Mouse (Mus musculus): ENCODE data around the gene Syap1. TPM values are rescaled to one million over a fixed set of nuclear protein-coding genes. Genes with fewer than 3 reads are reported as not detected.
"Not testable (repeated sequence)": the region's sequence is repeated elsewhere in the genome, so short reads cannot be mapped to it uniquely, and the experiment has no call there.

The Syap1 gene
- polyA plus RNA-seq, 1 experiment from 2014 or later: 45.9 TPM

DNA sequence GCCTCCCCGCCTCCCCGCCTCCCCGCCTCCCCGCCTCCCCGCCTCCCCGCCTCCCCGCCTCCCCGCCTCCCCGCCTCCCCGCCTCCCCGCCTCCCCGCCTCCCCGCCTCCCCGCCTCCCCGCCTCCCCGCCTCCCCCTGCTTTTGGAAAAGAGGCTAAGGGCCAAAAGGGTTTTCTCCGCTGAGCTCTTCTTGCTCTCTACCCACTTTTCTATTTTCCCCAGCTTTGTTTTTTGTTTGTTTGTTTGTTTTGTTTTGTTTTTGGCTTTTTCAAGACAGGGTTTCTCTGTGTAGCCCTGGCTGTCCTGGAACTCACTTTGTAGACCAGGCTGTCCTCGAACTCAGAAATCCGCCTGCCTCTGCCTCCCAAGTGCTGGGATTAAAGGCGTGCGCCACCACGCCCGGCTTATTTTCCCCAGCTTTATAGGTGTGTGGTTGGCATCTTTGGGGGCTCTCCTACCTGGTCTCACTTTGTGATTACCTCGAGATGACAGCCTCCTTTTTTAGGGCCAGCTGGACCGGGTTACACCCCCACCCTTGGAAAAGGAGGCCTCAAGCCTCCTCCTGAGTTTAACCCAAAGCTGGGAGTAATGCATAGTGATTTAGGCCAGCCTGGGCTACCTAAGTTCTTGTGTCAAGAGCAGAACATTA is 452 bp upstream of the Syap1 start:
- not testable (repeated sequence) for H3K36me3 ChIP-seq (ENCODE audit: control insufficient read depth, insufficient read depth, low read length); H3K4me1 ChIP-seq (replicated peaks; ENCODE audit: control insufficient read depth, insufficient read depth, low read length); H3K9ac ChIP-seq (ENCODE audit: low read length); H3K4me3 ChIP-seq (ENCODE audit: low read length); H3K27ac ChIP-seq (ENCODE audit: low read length); H3K27me3 ChIP-seq (ENCODE audit: control insufficient read depth, insufficient read depth, low read depth, low read length); H3K9me3 ChIP-seq (ENCODE audit: control insufficient read depth, low read length)
- 78% methylated on average over 9 of the region's 25 CpGs for WGBS
- ATAC-seq (ENCODE audit: low read depth): peak; percentile 39
- 0 out of 2 replicates have a peak overlapping the region, but pooled peaks have one; percentile 20 for H3K4me2 ChIP-seq (ENCODE audit: low read depth, low read length)

DNA sequence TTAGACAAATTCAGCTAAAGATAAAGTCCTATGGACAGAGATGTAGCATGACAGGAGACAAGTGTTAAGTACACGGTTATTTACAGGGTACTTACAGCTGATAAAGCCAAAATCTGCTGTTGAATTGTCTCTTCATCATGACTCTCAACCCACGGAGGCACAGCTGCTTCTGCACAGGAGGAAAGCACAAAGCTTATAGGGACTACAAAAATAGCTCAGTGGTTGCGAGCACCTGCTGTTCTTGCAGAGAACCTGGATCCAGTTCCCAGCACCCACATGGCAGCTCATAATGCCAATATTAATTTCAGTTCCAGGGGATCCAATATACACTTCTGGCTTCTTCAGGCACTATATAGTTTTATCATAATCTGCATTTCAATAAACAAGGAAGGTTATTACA is 10.0 kb downstream of the Syap1 start:
- Histone ChIP-seq H3K4me3 (ENCODE audit: low read length) (no peak overlapping the region), H3K27ac (ENCODE audit: low read length) (no peak overlapping the region), H3K27me3 (ENCODE audit: control insufficient read depth, insufficient read depth, low read depth, low read length) (no peaks in the 10 kb centered on the region), H3K4me2 (ENCODE audit: low read depth, low read length) (no peak overlapping the region), H3K9me3 (ENCODE audit: control insufficient read depth, low read length) (no peaks in the 10 kb centered on the region), H3K36me3 (ENCODE audit: control insufficient read depth, insufficient read depth, low read length) (peaks cover 3% of the 10 kb centered on the region), H3K4me1 (replicated peaks; ENCODE audit: control insufficient read depth, insufficient read depth, low read length) (no peaks in the 10 kb centered on the region), H3K9ac (ENCODE audit: low read length) (no peak overlapping the region)
- 85% methylated on average over 3 of the region's 3 CpGs for WGBS
- ATAC-seq (ENCODE audit: low read depth): no peak

DNA sequence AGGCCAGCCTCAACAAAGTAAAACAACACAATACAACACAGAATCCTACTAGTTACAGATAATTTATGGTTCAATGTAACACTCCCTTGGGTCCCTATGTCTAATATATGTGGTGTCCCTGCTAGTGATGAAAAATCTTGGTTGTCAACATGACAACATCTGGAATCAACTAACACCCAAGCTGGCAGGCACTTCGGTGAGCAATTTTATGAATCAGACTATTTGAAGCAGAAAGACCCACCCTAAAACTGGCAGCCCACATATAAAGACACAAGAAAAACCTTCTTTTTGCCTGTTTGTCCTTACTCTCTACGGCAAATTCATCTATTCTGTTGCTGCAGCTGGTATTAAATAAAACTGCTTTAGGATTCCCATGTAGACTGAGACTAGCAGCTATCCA is 14.5 kb downstream of the Syap1 start:
- H3K4me1 ChIP-seq (replicated peaks; ENCODE audit: control insufficient read depth, insufficient read depth, low read length): no peaks in the 10 kb centered on the region
- H3K4me2 ChIP-seq (ENCODE audit: low read depth, low read length): no peak overlapping the region
- H3K9me3 ChIP-seq (ENCODE audit: control insufficient read depth, low read length): no peaks in the 10 kb centered on the region
- no peaks in the 10 kb centered on the region for H3K27me3 ChIP-seq (ENCODE audit: control insufficient read depth, insufficient read depth, low read depth, low read length)
- 93% methylated on average over 2 of the region's 2 CpGs for WGBS
- no peak overlapping the region for H3K4me3 ChIP-seq (ENCODE audit: low read length)
- H3K27ac ChIP-seq (ENCODE audit: low read length): no peak overlapping the region
- no peak overlapping the region for H3K9ac ChIP-seq (ENCODE audit: low read length)
- no peak for ATAC-seq (ENCODE audit: low read depth)
- H3K36me3 ChIP-seq (ENCODE audit: control insufficient read depth, insufficient read depth, low read length): peaks cover 8% of the 10 kb centered on the region

DNA sequence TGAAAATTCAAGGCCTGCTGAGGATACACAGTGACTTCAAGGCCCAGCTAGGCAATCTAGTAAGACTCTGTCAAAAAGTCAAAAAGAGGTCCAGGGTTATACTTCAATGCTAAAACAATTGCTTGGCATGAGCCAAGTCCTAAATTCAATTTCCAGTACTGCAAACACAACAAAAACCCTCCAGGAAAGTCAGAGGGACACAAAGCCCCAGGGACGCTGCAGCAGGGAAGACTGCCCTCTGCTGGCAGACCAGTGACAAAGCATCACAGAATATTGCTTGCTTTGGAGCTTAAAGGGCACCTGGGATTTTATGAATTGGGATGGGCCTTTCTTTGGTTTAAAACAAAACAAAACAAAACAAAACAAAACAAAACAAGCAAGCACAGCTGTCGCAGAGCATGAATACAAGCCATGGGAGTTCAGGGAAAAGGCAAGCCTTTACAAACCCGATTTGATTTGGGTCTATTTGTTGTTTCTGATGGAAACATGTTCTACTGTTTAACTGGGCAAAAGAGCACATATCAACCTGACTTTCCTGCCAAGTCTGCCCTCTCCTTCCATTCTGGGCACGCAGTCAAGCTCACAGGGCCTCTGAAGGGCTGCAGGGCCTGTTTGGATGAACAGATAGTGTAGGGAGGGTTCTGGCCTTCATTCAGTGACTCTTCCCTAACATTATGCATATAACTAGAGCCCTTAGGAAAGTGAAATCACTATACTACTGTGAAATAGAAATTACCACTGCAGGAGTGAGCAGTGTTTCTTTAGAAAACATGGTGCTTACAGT is 16.3 kb downstream of the Syap1 start:
- no peaks in the 10 kb centered on the region for H3K27me3 ChIP-seq (ENCODE audit: control insufficient read depth, insufficient read depth, low read depth, low read length)
- peaks cover 8% of the 10 kb centered on the region for H3K36me3 ChIP-seq (ENCODE audit: control insufficient read depth, insufficient read depth, low read length)
- no peak for ATAC-seq (ENCODE audit: low read depth)
- WGBS: 37% methylated on average over 4 of the region's 4 CpGs
- H3K9ac ChIP-seq (ENCODE audit: low read length): no peak overlapping the region
- H3K4me3 ChIP-seq (ENCODE audit: low read length): no peak overlapping the region
- no peak overlapping the region for H3K4me2 ChIP-seq (ENCODE audit: low read depth, low read length)
- no peak overlapping the region for H3K27ac ChIP-seq (ENCODE audit: low read length)
- H3K4me1 ChIP-seq (replicated peaks; ENCODE audit: control insufficient read depth, insufficient read depth, low read length): no peaks in the 10 kb centered on the region
- H3K9me3 ChIP-seq (ENCODE audit: control insufficient read depth, low read length): no peaks in the 10 kb centered on the region

DNA sequence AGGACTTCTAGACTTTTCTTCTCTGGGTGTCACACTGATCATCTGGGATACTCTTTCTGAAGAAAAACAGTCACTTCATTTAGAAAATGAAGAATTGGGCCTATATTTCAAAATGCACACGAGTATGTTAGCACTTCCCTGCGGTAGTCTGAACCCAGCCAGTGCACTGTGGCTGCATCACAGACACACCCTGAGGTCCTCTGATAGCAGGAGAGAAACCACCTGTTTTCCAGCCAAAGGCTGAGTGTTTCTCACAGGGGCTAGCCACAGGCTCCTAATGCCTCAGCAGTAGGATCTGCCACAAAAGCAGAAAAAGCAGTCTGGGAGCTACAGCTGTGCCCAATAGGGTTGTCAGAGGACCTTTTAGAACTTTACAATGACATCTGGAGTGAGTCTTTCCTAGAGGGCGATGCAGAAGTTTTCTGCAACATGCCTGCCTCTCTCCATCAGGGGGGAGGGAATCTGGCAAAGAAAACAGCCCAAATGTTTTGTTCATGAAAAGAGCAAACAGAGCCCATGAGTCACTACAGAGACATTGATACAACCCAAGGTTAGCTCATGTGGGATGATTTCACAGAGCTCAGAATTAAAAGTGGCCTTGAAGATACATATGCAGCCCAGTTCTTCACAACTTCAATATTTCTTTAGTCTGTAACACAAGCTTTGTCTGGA is 19.8 kb downstream of the Syap1 start:
- no peak overlapping the region for H3K4me3 ChIP-seq (ENCODE audit: low read length)
- no peaks in the 10 kb centered on the region for H3K4me1 ChIP-seq (replicated peaks; ENCODE audit: control insufficient read depth, insufficient read depth, low read length)
- 71% methylated on average over 3 of the region's 3 CpGs for WGBS
- H3K27me3 ChIP-seq (ENCODE audit: control insufficient read depth, insufficient read depth, low read depth, low read length): no peaks in the 10 kb centered on the region
- H3K27ac ChIP-seq (ENCODE audit: low read length): no peak overlapping the region
- no peak overlapping the region for H3K4me2 ChIP-seq (ENCODE audit: low read depth, low read length)
- no peaks in the 10 kb centered on the region for H3K9me3 ChIP-seq (ENCODE audit: control insufficient read depth, low read length)
- H3K36me3 ChIP-seq (ENCODE audit: control insufficient read depth, insufficient read depth, low read length): peaks cover 6% of the 10 kb centered on the region
- H3K9ac ChIP-seq (ENCODE audit: low read length): no peak overlapping the region
- ATAC-seq (ENCODE audit: low read depth): no peak

DNA sequence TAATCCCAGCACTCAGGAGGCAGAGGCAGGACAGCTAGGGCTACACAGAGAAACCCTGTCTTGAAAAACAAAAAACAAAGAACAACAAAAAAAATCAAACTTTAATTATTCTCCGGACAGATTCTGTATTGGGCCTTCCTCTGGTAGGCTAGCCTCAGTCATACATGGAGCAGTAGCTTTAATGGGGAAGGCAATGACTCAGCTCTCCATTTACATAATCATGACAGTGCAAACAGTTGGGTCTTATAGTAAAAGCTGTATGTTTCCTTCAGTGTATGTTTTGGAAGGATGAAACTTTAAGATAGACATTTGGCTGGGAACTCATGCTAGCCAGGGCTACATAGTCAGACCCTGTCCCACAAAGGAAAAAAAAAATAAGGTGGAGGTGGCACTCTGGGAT is 39.6 kb downstream of the Syap1 start:
- H3K4me3 ChIP-seq (ENCODE audit: low read length): no peak overlapping the region
- H3K9ac ChIP-seq (ENCODE audit: low read length): no peak overlapping the region
- no peaks in the 10 kb centered on the region for H3K36me3 ChIP-seq (ENCODE audit: control insufficient read depth, insufficient read depth, low read length)
- H3K4me2 ChIP-seq (ENCODE audit: low read depth, low read length): no peak overlapping the region
- no peak for ATAC-seq (ENCODE audit: low read depth)
- no peaks in the 10 kb centered on the region for H3K27me3 ChIP-seq (ENCODE audit: control insufficient read depth, insufficient read depth, low read depth, low read length)
- H3K4me1 ChIP-seq (replicated peaks; ENCODE audit: control insufficient read depth, insufficient read depth, low read length): no peaks in the 10 kb centered on the region
- 77% methylated on average over 1 of the region's 1 CpGs for WGBS
- H3K27ac ChIP-seq (ENCODE audit: low read length): no peak overlapping the region
- no peaks in the 10 kb centered on the region for H3K9me3 ChIP-seq (ENCODE audit: control insufficient read depth, low read length)

DNA sequence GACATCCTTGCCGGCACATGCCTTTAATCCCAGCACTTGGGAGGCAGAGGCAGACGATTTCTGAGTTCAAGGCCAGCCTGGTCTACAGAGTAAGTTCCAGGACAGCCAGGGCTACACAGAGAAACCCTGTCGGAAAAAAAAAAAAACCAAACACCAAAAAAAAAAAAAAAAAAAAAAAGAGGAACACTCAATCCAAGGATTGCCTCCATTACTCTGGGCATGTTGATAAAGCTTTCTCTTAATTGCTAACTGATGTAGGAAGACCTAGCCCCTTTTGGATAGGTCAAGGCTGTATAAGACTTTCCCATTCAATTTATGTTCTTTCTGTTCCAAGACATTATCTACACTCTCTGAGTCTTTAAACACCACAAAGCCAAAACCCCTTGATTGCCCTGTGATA is 42.7 kb downstream of the Syap1 start:
- H3K4me1 ChIP-seq (replicated peaks; ENCODE audit: control insufficient read depth, insufficient read depth, low read length): no peaks in the 10 kb centered on the region
- H3K9me3 ChIP-seq (ENCODE audit: control insufficient read depth, low read length): no peaks in the 10 kb centered on the region
- H3K27me3 ChIP-seq (ENCODE audit: control insufficient read depth, insufficient read depth, low read depth, low read length): no peaks in the 10 kb centered on the region
- no peak for ATAC-seq (ENCODE audit: low read depth)
- H3K4me2 ChIP-seq (ENCODE audit: low read depth, low read length): no peak overlapping the region
- no peaks in the 10 kb centered on the region for H3K36me3 ChIP-seq (ENCODE audit: control insufficient read depth, insufficient read depth, low read length)
- H3K27ac ChIP-seq (ENCODE audit: low read length): no peak overlapping the region
- H3K4me3 ChIP-seq (ENCODE audit: low read length): no peak overlapping the region
- no peak overlapping the region for H3K9ac ChIP-seq (ENCODE audit: low read length)
- WGBS: 78% methylated on average over 3 of the region's 3 CpGs

DNA sequence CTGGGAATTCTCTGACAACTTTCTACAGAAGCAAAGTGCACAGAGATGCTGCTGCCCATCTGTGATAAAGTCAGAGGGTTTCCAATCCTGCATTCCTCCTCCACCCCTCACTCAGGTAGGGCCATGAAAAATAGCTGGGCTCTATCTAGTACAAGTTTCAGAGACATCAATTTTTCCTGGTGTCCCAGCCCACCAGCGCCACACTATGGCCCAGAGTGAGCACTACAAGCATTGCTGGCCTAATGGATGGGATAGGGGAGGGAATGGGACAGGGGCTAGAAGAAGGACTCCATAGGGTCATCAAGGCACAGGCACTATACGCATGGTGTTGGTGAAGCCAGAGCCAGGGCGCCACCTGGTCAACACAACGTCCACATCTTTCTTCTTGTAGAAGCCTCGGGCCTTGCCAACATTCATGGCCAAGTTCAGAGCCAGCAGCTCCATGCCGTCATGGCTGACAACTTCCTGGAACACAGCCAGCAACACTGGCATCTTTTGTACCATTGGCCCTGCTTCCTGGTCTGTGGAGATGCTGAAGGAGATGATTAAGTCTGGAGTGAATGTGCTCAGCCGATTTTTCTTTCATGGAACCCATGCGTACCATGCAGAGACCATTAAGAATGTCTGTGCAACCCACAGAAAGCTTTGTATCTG is 43.7 kb downstream of the Syap1 start:
- H3K9me3 ChIP-seq (ENCODE audit: control insufficient read depth, low read length): no peaks in the 10 kb centered on the region
- no peaks in the 10 kb centered on the region for H3K36me3 ChIP-seq (ENCODE audit: control insufficient read depth, insufficient read depth, low read length)
- H3K4me3 ChIP-seq (ENCODE audit: low read length): no peak overlapping the region
- H3K9ac ChIP-seq (ENCODE audit: low read length): no peak overlapping the region
- 69% methylated on average over 8 of the region's 8 CpGs for WGBS
- no peaks in the 10 kb centered on the region for H3K4me1 ChIP-seq (replicated peaks; ENCODE audit: control insufficient read depth, insufficient read depth, low read length)
- H3K4me2 ChIP-seq (ENCODE audit: low read depth, low read length): no peak overlapping the region
- ATAC-seq (ENCODE audit: low read depth): no peak
- H3K27ac ChIP-seq (ENCODE audit: low read length): no peak overlapping the region
- H3K27me3 ChIP-seq (ENCODE audit: control insufficient read depth, insufficient read depth, low read depth, low read length): no peaks in the 10 kb centered on the region

DNA sequence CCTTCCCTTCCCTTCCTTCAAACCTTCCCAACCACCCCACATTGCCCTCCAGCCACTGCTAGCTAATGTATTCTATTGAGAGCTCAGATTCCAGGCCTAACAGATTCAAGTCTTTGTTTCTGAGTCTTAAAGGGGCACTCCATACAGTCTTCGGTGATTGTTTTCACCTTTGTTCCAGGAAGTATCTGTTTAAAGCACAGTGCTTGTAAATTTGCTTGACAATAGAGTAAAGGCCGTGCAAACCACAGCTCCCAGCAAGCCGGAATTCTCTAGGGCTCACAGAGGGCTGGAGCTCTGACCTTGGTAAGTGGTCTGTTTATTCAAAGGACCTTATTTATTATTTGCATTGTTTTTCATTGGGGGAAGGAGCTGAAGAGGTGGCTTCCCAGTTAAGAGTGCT is 56.1 kb downstream of the Syap1 start:
- WGBS: 38% methylated on average over 3 of the region's 3 CpGs
- Histone ChIP-seq H3K36me3 (ENCODE audit: control insufficient read depth, insufficient read depth, low read length) (no peaks in the 10 kb centered on the region), H3K4me1 (replicated peaks; ENCODE audit: control insufficient read depth, insufficient read depth, low read length) (no peaks in the 10 kb centered on the region), H3K4me3 (ENCODE audit: low read length) (no peak overlapping the region), H3K9me3 (ENCODE audit: control insufficient read depth, low read length) (no peaks in the 10 kb centered on the region), H3K27ac (ENCODE audit: low read length) (no peak overlapping the region), H3K4me2 (ENCODE audit: low read depth, low read length) (no peak overlapping the region), H3K27me3 (ENCODE audit: control insufficient read depth, insufficient read depth, low read depth, low read length) (no peaks in the 10 kb centered on the region), H3K9ac (ENCODE audit: low read length) (no peak overlapping the region)
- ATAC-seq (ENCODE audit: low read depth): no peak

Data from lung, embryonic 16.5 days (tissue).